Mouse (Mus musculus) spleen, adult 2 months (tissue): ENCODE data around the gene Gm17428. TPM values are rescaled to one million over a fixed set of nuclear protein-coding genes. Genes with fewer than 3 reads are reported as not detected.

Experiments
- DNase-seq, 2 experiments: peaks; one replicate each; pipeline versions ENCODE4 v3.0.0 to v3.0.0-alpha.2; 2012 to 2021; ENCODE audit warnings: low spot score in 2 of 2, low read depth in 1 of 2
- H3K27ac ChIP-seq: fragments of 200-500 bp; 2 replicates; pipeline ENCODE4 v1.5.1; 2012; ENCODE audit warnings: low read length, inconsistent platforms; ENCODE audit not compliant: insufficient read depth
- H3K27me3 ChIP-seq: fragments of 200-500 bp; 2 replicates; pipeline ENCODE4 v1.6.1; 2012; ENCODE audit warnings: mild to moderate bottlenecking, moderate library complexity, low read length, inconsistent platforms; ENCODE audit not compliant: control insufficient read depth, insufficient read depth
- H3K36me3 ChIP-seq: fragments of 200-500 bp; 2 replicates; pipeline ENCODE4 v1.6.1; 2012; ENCODE audit warnings: mild to moderate bottlenecking, low read length, inconsistent platforms; ENCODE audit not compliant: control insufficient read depth, insufficient read depth
- H3K4me1 ChIP-seq: fragments of 200-500 bp; 2 replicates; pipeline ENCODE4 v1.6.1; 2011; ENCODE audit warnings: inconsistent platforms; ENCODE audit not compliant: control insufficient read depth, insufficient read depth, insufficient read length
- H3K4me3 ChIP-seq: fragments of 200-500 bp; 2 replicates; pipeline ENCODE4 v1.5.1; 2011; ENCODE audit warnings: mild to moderate bottlenecking, inconsistent platforms; ENCODE audit not compliant: insufficient read depth, insufficient read length; ENCODE audit errors: extremely low read depth
- CTCF ChIP-seq: fragments of 200-500 bp; IDR thresholded peaks from 2 replicates; pipeline ENCODE4 v1.5.1; 2011; ENCODE audit warnings: mild to moderate bottlenecking, inconsistent platforms; ENCODE audit not compliant: insufficient read depth, insufficient read length, insufficient replicate concordance; ENCODE audit errors: extremely low read depth
- POLR2A ChIP-seq: fragments of 200-500 bp; IDR thresholded peaks from 2 replicates; pipeline ENCODE4 v1.6.1; 2011; ENCODE audit warnings: low read depth, low read length, inconsistent platforms
- WGBS: fragments of 180-500 bp; shearing (Covaris S2); methylation state at CpG from one replicate; pipeline ENCODE4 v1.1.7; 2018; 5-methylcytosine and 5-hydroxymethylcytosine counted together
- polyA plus RNA-seq: library from polyadenylated mRNA; depleted of rRNA; stranded (reverse); fragments of >200 nt; gene quantifications from 2 replicates; pipeline ENCODE4 v1.2.3, GENCODE M21; 2012; rRNA removed

Gm17428 gene
- polyA plus RNA-seq, 1 experiment: not detected

- H3K4me1 ChIP-seq: no peaks in the 10 kb centered on the region
- H3K4me3 ChIP-seq: no peak overlapping the region
- peaks cover 21% of the 10 kb centered on the region for H3K36me3 ChIP-seq
- no peak for TF ChIP-seq POLR2A
- TF ChIP-seq CTCF: no peak
- H3K27me3 ChIP-seq: no peaks in the 10 kb centered on the region
- WGBS: 93% methylated on average over 16 of the region's 16 CpGs
- no peak overlapping the region for H3K27ac ChIP-seq
- DNase-seq: no peak
These were observed 40.1 kb downstream of the Gm17428 start for GRCm38 (mm10) chr14:55016876-55017275.

- Histone ChIP-seq H3K4me1 (no peaks in the 10 kb centered on the region), H3K4me3 (no peak overlapping the region), H3K27me3 (no peaks in the 10 kb centered on the region), H3K36me3 (peaks cover 43% of the 10 kb centered on the region), H3K27ac (no peak overlapping the region)
- 94% methylated on average over 9 of the region's 9 CpGs for WGBS
- TF ChIP-seq POLR2A: no peak
- TF ChIP-seq CTCF: no peak
- DNase-seq: no peak
These were observed 43.7 kb downstream of the Gm17428 start for GRCm38 (mm10) chr14:55020394-55020793.

- no peaks in the 10 kb centered on the region for H3K27me3 ChIP-seq
- no peak overlapping the region for H3K4me3 ChIP-seq
- no peaks in the 10 kb centered on the region for H3K4me1 ChIP-seq
- DNase-seq: no peak
- TF ChIP-seq CTCF (no peak), POLR2A (no peak)
- H3K36me3 ChIP-seq: peaks cover 38% of the 10 kb centered on the region
- WGBS: 90% methylated on average over 15 of the region's 15 CpGs
- H3K27ac ChIP-seq: no peak overlapping the region
These were observed 46.3 kb downstream of the Gm17428 start for GRCm38 (mm10) chr14:55023011-55023410.

GRCm38 (mm10) chr14:55024236-55024635 lies 47.5 kb downstream of the Gm17428 start:
- DNase-seq: peak; percentile 17 to 33
- WGBS: 76% methylated on average over 7 of the region's 7 CpGs
- no peaks in the 10 kb centered on the region for H3K4me1 ChIP-seq
- H3K27ac ChIP-seq: no peak overlapping the region
- H3K36me3 ChIP-seq: peaks cover 38% of the 10 kb centered on the region
- no peak overlapping the region for H3K4me3 ChIP-seq
- no peaks in the 10 kb centered on the region for H3K27me3 ChIP-seq
- TF ChIP-seq CTCF (peak; percentile 31; the same call in 1 of the 2 replicates), POLR2A (no peak)

GRCm38 (mm10) chr14:55025527-55025926 lies 48.8 kb downstream of the Gm17428 start:
- peaks cover 34% of the 10 kb centered on the region for H3K36me3 ChIP-seq

More at GRCm38 (mm10) chr14:55025527-55025926, 48.8 kb downstream of the Gm17428 start:
- no peak overlapping the region for H3K27ac ChIP-seq
- WGBS: 83% methylated on average over 5 of the region's 5 CpGs
- DNase-seq: no peak
- H3K4me1 ChIP-seq: no peaks in the 10 kb centered on the region
- no peaks in the 10 kb centered on the region for H3K27me3 ChIP-seq
- TF ChIP-seq CTCF: no peak
- no peak overlapping the region for H3K4me3 ChIP-seq

Other genes starting within 250 kb of the Gm17428 start
- gene Slc7a8, start 195.0 kb upstream of the Gm17428 start, polyA plus RNA-seq: 10.8 and 13.3 TPM in 2 replicates
- not detected in 2 replicates for gene Rnf212b, start 162.8 kb upstream of the Gm17428 start, polyA plus RNA-seq
- 2.8 and 4.1 TPM in 2 replicates for gene Homez, start 106.0 kb upstream of the Gm17428 start, polyA plus RNA-seq
- gene Ppp1r3e, start 99.4 kb upstream of the Gm17428 start, polyA plus RNA-seq: 6.3 and 10.7 TPM in 2 replicates
- gene Bcl2l2, start 93.6 kb upstream of the Gm17428 start, polyA plus RNA-seq: 16.6 and 16.9 TPM in 2 replicates
- gene Gm20521, start 93.5 kb upstream of the Gm17428 start, polyA plus RNA-seq: 3.1 TPM in 1 of 2 replicates, not detected in the other
- 73.3 and 76.7 TPM in 2 replicates for gene Pabpn1, start 84.4 kb upstream of the Gm17428 start, polyA plus RNA-seq
- gene Slc22a17, start 63.8 kb upstream of the Gm17428 start, polyA plus RNA-seq: 18.5 and 18.9 TPM in 2 replicates
- gene Efs, start 50.8 kb upstream of the Gm17428 start, polyA plus RNA-seq: 2.4 and 3.7 TPM in 2 replicates
- gene Il25, start 44.2 kb upstream of the Gm17428 start, polyA plus RNA-seq: not detected in 2 replicates
- 0.14 TPM in 1 of 2 replicates, not detected in the other for gene Cmtm5, start 40.7 kb upstream of the Gm17428 start, polyA plus RNA-seq
- gene Myh6, start 10.0 kb upstream of the Gm17428 start, polyA plus RNA-seq: 0.02 and 0.61 TPM in 2 replicates
- not detected in 2 replicates for gene Myh7, start 17.7 kb downstream of the Gm17428 start, polyA plus RNA-seq
- 10.4 and 11.0 TPM in 2 replicates for gene Ngdn, start 38.5 kb downstream of the Gm17428 start, polyA plus RNA-seq
- 4.2 and 4.5 TPM in 2 replicates for gene Zfhx2, start 115.4 kb downstream of the Gm17428 start, polyA plus RNA-seq
- 4.1 and 4.4 TPM in 2 replicates for gene Thtpa, start 117.9 kb downstream of the Gm17428 start, polyA plus RNA-seq
- 64.9 and 77.2 TPM in 2 replicates for gene Ap1g2, start 129.7 kb downstream of the Gm17428 start, polyA plus RNA-seq
- 0.33 and 0.50 TPM in 2 replicates for gene Jph4, start 140.0 kb downstream of the Gm17428 start, polyA plus RNA-seq
- not detected in 2 replicates for gene Dhrs2, start 245.1 kb downstream of the Gm17428 start, polyA plus RNA-seq